Mouse (Mus musculus): Measurements from ENCODE around the gene Ddr1. TPM values are rescaled to one million over a fixed set of nuclear protein-coding genes. Genes with fewer than 3 reads are reported as not detected.
A peak's percentile ranks its signal among the peaks of the same experiment; 100 is the strongest.
"Not testable (repeated sequence)": the region's sequence is repeated elsewhere in the genome, so short reads cannot be mapped to it uniquely, and the experiment has no call there.

Ddr1 gene
- 10 to 100 TPM; 51.9 to 55.4 TPM for total RNA-seq (2021)

- intact Hi-C loops (cut with DNase I) = no loop called here
- DNase-seq (ENCODE audit: low spot score in 2 of 2) = peak in 1 of 2 experiments; percentile 70
Measured at GRCm38 (mm10) chr17:35704621-35705464, at the start of gene Ddr1. TSS of gene Ddr1 (minus strand) at chr17:35704621.

- intact Hi-C loops (cut with DNase I) = no loop called here
- no peak for DNase-seq (ENCODE audit: low spot score in 2 of 2)
Measured at GRCm38 (mm10) chr17:35753668-35754067, 49.2 kb upstream of the Ddr1 start.

- DNase-seq (ENCODE audit: low spot score in 2 of 2) = peak; percentile 33 to 54
- intact Hi-C loops (cut with DNase I) = no loop called here
Measured at GRCm38 (mm10) chr17:35752221-35752811, 47.9 kb upstream of the Ddr1 start.

DNA sequence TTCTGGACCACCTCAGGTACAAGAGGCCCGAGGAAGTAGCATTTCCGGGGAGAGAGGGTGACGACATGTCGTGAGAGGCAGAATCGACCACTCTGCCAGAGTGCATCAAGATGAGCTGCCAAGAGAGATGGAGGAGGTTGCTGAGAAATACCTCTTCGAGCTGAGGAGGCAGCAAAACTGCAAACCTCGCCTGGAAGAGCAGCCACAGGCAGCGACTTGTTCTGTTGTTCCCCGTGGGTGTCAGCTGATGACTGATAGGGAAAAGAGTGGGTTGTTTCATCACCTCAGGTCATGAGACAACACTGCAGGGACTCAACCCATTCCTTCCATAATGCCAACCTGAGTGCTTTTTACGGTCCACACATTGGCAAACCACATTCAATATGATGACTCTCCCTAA, 45.3 kb upstream of the Ddr1 start:
- DNase-seq (ENCODE audit: low spot score in 2 of 2) = peak in 1 of 2 experiments; percentile 62
- intact Hi-C loops (cut with DNase I) = no loop called here

- intact Hi-C loops (cut with DNase I) = no loop called here
- no peak for DNase-seq (ENCODE audit: low spot score in 2 of 2)
Measured at GRCm38 (mm10) chr17:35744361-35744760, 39.9 kb upstream of the Ddr1 start.

GRCm38 (mm10) chr17:35742948-35743347, 38.5 kb upstream of the Ddr1 start:
- intact Hi-C loops (cut with DNase I) = no loop called here

GRCm38 (mm10) chr17:35741589-35742226, 37.3 kb upstream of the Ddr1 start:
- DNase-seq (ENCODE audit: low spot score in 2 of 2) = no peak
- intact Hi-C loops (cut with DNase I) = no loop called here

More at GRCm38 (mm10) chr17:35742948-35743347, 38.5 kb upstream of the Ddr1 start:
- DNase-seq (ENCODE audit: low spot score in 2 of 2) = no peak

DNA sequence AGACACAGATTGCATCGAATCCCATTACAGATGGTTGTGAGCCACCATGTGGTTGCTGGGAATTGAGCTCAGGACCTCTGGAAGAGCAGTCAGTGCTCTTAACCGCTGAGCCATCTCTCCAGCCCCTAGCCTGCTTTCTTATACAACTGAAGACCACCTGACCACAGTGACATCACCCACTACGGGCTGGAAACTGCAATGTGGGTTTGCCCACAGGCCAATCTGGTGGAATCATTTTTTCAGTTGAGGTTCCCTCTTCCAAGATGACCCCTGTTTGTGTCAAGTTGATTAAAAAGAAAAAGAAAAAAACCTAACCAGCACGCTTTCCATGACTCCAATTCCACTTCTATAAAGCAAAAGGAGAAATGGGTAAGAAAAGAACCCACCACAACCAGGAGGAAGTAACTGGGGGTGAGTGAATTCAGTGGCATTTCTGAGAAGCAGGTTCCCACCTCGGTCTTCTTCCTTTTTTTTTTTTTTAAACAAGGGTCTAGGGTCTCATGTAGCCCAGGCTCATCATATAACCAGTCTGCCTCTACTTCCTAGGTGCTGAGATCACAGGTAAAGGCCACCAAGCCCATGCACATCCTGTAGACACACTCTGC, 36.0 kb upstream of the Ddr1 start:
- intact Hi-C loops (cut with DNase I) = no loop called here
- DNase-seq (ENCODE audit: low spot score in 2 of 2) = no peak

- intact Hi-C loops (cut with DNase I) = loop anchor here (2.0 to 5.0 kb wide), 3 partner anchors 83 to 157 kb away; partner anchors contain the start of gene Flot1
- DNase-seq (ENCODE audit: low spot score in 2 of 2) = peak; percentile 92 to 95
Measured at GRCm38 (mm10) chr17:35739675-35740074, 35.3 kb upstream of the Ddr1 start.

DNA sequence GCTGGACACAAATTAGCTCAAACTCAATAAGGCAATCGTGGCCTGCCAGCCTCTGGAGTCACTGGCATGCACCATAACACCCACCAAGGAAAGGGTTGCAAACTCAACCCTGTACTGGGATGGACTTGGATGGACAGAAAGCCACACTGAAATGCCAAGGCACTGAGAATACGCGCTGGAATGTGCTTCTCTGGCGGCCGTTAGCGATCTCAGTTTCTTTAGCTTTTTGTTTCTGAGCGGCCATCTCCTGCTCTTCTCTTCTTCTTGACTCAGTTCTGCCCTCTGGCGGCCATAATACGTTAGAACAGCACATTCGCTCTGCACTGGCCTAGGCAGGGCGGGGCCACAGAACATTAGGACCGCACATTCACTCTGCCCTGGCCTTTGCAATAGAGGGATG, 33.3 kb upstream of the Ddr1 start:
- peak; percentile 82 to 85 for DNase-seq (ENCODE audit: low spot score in 2 of 2)
- intact Hi-C loops (cut with DNase I) = loop anchor here (2.0 to 5.0 kb wide), 3 partner anchors 85 to 155 kb away; partner anchors contain the start of gene Flot1

DNA sequence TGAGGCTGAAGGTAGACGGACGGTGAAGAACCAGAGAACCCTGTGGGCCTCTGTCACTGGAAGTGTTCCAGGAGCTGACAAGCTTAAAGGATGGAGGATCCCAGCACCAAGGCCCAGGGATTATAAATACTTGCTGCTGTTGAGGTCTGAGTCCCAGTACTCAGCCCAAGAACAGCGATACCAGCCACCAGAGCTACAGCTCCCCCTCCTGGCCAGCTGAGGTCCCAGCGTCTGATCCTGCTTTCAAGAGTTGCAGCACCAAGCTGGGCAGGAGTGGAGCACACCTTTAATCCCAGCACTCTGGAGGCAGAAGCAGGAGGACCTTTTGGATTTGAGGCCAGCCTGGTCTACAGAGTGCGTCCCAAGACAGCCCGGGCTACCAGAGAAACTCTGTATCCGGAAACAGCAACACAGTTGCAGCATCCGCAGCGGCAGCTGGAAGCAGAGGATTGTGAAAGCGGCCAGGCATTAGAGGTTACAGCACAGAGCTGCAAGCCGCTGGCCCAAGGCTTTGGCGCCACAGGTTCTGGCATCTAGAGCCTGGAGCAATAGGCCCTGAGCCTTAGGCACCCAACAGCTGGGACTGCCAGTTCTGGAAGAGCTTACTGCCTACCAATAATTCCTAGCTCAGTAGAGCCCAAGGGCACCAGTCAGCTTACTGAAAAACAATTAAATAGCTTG, 32.0 kb upstream of the Ddr1 start:
- intact Hi-C loops (cut with DNase I) = loop anchor here (5.0 kb wide), 2 partner anchors 136 to 154 kb away; no protein-coding TSS in a partner anchor
- DNase-seq (ENCODE audit: low spot score in 2 of 2) = peak; percentile 67 to 75

DNA sequence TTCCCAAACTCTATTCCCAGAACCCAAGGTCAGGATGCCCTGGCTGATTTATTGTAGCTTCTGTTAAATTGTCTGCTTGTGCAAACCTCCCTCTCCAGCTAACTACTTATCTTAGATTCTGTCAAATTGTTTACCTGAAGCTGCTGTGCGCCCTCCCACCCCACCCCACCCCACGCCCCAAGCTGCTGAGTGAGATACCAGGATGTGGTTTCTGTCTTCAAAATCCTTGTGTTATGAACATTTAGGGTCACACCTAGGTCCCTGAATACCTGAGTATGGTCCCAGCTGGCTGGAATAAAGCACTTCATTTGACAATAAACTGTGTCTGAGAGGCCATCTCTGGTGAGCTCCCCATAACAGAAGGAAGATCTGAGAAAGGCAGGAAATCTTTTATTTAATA, 30.1 kb upstream of the Ddr1 start:
- intact Hi-C loops (cut with DNase I) = no loop called here
- no peak for DNase-seq (ENCODE audit: low spot score in 2 of 2)

- DNase-seq (ENCODE audit: low spot score in 2 of 2) = no peak
- intact Hi-C loops (cut with DNase I) = no loop called here
Measured at GRCm38 (mm10) chr17:35733398-35733797, 29.0 kb upstream of the Ddr1 start.

DNA sequence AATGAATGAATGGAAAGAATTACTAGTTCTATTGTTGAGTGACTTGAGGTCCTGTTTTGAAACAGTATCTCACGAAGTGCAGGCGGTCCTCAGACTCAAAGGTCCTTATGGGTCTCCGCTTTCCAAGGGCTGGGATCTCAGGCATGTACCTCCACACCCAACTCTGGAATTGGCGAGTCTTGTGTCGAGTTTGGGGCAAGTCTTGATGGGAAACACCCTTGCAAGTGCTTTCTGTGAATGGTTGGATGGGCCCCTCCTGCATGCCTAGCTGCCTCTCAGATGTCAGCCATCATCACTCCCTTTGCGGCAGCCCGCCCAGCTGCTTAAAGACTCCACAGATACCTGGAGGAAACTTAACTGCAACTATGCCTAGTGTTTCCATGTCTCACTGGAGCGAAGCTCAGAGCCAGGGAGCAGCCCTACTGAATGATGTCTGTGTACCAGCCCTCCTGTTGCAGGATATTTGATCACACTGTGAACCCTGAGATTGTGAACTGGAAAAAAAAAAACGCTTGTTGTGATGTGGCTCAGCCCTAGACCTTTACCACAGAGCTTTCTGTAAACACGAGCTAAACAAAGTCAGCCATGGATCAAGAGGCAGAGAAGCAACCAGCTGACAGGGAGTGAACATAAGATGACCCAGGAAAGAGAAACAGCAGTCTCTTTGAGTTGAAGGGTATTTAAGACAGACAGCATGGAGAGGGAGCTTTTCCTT, 27.2 kb upstream of the Ddr1 start:
- intact Hi-C loops (cut with DNase I) = no loop called here
- no peak for DNase-seq (ENCODE audit: low spot score in 2 of 2)

DNA sequence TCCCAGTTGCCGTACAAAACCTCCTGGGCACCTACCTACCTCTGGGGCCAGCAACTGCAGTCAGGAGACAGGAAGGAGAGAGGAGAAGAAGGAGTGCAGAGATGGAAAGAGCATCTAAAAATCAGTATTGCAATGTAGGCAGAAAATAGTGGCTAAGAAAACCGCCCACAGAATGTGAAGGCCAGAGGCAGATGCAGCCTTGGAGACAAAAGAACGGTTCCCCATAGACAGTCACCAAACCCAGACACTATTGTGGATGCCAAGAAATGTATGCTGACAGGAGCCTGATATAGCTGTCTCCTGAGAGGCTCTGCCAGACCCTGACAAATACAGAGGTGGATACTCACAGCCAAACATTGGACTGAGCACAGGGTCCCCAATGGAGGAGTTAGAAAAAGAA, 25.7 kb upstream of the Ddr1 start:
- intact Hi-C loops (cut with DNase I) = not testable (repeated sequence)
- DNase-seq (ENCODE audit: low spot score in 2 of 2) = peak in 1 of 2 experiments; percentile 53

DNA sequence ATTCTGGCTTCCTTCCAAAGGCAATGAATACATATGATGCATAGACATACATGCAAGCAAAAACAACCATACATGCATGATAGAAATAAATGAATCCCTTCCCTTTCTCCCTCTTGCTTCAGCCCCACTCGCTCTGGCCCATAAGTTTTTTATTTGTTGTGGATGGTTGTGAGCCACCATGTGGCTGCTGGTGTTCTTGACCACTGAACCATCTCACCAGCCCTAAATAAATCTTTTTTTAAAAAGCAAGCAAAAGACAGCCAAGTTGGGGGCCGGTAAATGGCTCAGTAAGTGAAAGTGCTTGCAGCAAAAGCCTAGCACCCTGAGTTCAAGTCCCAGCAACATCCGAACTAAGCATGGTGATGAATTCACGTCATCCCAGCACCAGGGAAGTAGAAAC, 24.4 kb upstream of the Ddr1 start:
- intact Hi-C loops (cut with DNase I) = no loop called here
- no peak for DNase-seq (ENCODE audit: low spot score in 2 of 2)

- intact Hi-C loops (cut with DNase I) = no loop called here
- no peak for DNase-seq (ENCODE audit: low spot score in 2 of 2)
Measured at GRCm38 (mm10) chr17:35727471-35728205, 23.2 kb upstream of the Ddr1 start.

DNA sequence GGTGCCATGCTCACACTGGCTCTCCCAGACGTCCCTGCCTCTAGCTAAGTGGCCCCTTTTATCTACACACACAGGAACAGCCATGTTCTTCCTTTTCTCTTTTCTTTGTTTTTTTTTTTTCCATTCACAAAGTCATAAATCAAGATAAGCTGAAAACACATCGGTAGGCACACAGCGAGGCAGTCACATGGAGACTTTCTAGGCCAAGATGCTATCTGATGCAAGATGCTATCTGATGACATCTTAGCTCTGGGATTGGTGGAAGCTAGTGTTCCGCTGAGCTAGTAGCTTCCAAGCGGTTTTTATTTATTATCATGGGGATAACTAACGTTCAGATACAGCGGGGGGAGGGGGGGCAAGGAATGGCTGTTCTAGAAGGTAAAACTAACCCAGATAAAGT, 22.6 kb upstream of the Ddr1 start:
- no peak for DNase-seq (ENCODE audit: low spot score in 2 of 2)
- intact Hi-C loops (cut with DNase I) = no loop called here

Measured in left cerebral cortex, postnatal 25 days (tissue).